Mouse (Mus musculus) thymus, postnatal 25 days (tissue): Measurements from ENCODE around the gene Smad6.

Experiments used
- DNase-seq: peaks from one replicate; pipeline ENCODE4 v3.0.0; 2022

The Smad6 gene

GRCm38 (mm10) chr9:63981912-63982311, 39.9 kb downstream of the Smad6 start:
- no peak for DNase-seq

GRCm38 (mm10) chr9:63981371-63981770, 40.5 kb downstream of the Smad6 start:
- DNase-seq: no peak

- DNase-seq: no peak
These were observed 41.4 kb downstream of the Smad6 start for GRCm38 (mm10) chr9:63980179-63981086.

GRCm38 (mm10) chr9:63979275-63979674, 42.6 kb downstream of the Smad6 start:
- no peak for DNase-seq

GRCm38 (mm10) chr9:63978682-63979081, 43.2 kb downstream of the Smad6 start:
- no peak for DNase-seq

- no peak for DNase-seq
These were observed 45.9 kb downstream of the Smad6 start for GRCm38 (mm10) chr9:63975996-63976395.

- DNase-seq: no peak
These were observed 47.4 kb downstream of the Smad6 start for GRCm38 (mm10) chr9:63974258-63975023.

- DNase-seq: no peak
These were observed 48.1 kb downstream of the Smad6 start for GRCm38 (mm10) chr9:63973662-63974190.

GRCm38 (mm10) chr9:63972576-63973290, 49.1 kb downstream of the Smad6 start:
- no peak for DNase-seq

GRCm38 (mm10) chr9:63971557-63971956, 50.3 kb downstream of the Smad6 start:
- DNase-seq: no peak

GRCm38 (mm10) chr9:63970836-63971235, 51.0 kb downstream of the Smad6 start:
- no peak for DNase-seq

- no peak for DNase-seq
These were observed 51.5 kb downstream of the Smad6 start for GRCm38 (mm10) chr9:63970388-63970787.

GRCm38 (mm10) chr9:63969467-63969866, 52.4 kb downstream of the Smad6 start:
- DNase-seq: no peak

- no peak for DNase-seq
These were observed 53.3 kb downstream of the Smad6 start for GRCm38 (mm10) chr9:63968592-63968991.

GRCm38 (mm10) chr9:63967408-63968172, 54.3 kb downstream of the Smad6 start:
- DNase-seq: no peak

- no peak for DNase-seq
These were observed 56.3 kb downstream of the Smad6 start for GRCm38 (mm10) chr9:63965579-63965981.

- DNase-seq: no peak
These were observed 60.0 kb downstream of the Smad6 start for GRCm38 (mm10) chr9:63961881-63962280.

- DNase-seq: no peak
These were observed 61.1 kb downstream of the Smad6 start for GRCm38 (mm10) chr9:63960829-63961185.

GRCm38 (mm10) chr9:63959933-63960828, 61.7 kb downstream of the Smad6 start:
- DNase-seq: no peak

GRCm38 (mm10) chr9:63959129-63959932, 62.5 kb downstream of the Smad6 start:
- DNase-seq: no peak
